Mouse (Mus musculus): ENCODE measurements around the gene Pde4b. TPM values are rescaled to one million over a fixed set of nuclear protein-coding genes. Genes with fewer than 3 reads are reported as not detected.

Gene Pde4b
- total and polyA plus RNA-seq, 2 experiments, result 8.0 to 10.7 TPM

DNA sequence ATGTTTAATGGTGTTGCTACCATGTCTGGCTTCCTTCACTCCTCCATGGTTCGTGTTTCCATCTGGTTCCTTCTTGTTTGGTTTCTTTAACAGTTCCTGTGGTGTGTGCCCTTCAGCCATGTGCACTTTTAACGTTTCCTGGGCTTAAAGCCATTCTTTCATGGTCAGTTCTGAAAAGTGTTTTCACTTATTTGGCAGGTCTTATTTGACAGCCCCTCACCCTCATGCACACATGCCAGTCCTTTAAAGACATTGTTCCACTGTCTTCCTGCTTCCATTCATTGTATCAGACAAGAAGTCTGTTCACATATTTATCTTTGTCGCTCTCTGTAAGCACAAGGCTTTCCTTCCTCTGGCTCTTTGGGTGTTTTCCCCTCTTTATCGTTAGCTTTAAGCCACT lies 530.4 kb downstream of the Pde4b start:
- TF ChIP-seq POLR2A (IDR thresholded peaks at IDR 0.05; ENCODE audit: extremely low read depth, insufficient read depth, low read length) (no peak), CTCF (IDR thresholded peaks at IDR 0.05; ENCODE audit: low read depth, low read length) (no peak)
- H3K9ac ChIP-seq (ENCODE audit: low read depth, low read length), result no peak overlapping the region

DNA sequence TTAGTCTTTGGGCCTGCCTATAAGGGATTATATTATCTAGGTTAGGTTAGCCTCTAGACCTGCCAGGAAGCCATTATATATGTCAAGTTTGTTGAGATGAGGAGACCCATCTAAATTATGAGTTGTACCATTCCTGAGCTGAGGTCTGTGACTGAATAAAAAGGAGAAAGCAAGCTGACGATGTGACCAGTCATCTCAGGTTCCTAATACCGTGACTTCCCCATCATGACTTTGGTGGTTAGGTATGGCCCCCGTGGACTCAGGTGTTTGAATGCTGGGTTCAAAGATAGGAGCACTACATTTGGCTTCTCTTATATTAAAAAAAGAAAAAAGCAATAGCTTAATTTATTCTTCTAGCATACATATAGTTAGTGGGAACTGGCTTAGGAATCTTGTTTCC lies 531.3 kb downstream of the Pde4b start:
- Histone ChIP-seq H3K4me1 (ENCODE audit: control insufficient read depth, insufficient read depth, low read length) (no peaks in the 10 kb centered on the region), H3K4me3 (ENCODE audit: insufficient read depth, low read depth, low read length) (no peak overlapping the region), H3K79me2 (ENCODE audit: control insufficient read depth, insufficient read depth, low read length) (no peaks in the 10 kb centered on the region), H3K27ac (replicated peaks; ENCODE audit: insufficient read depth, low read depth, low read length) (no peak overlapping the region), H3K27me3 (ENCODE audit: control insufficient read depth, insufficient read depth, low read length) (no peaks in the 10 kb centered on the region), H3K36me3 (ENCODE audit: control insufficient read depth, insufficient read depth, low read length) (no peaks in the 10 kb centered on the region), H3K9ac (ENCODE audit: low read depth, low read length) (no peak overlapping the region)
- no peak for DNase-seq (ENCODE audit: extremely low read depth, low read depth, low spot score)
- 98% methylated on average over 3 of the region's 3 CpGs for WGBS
- no peak for TF ChIP-seq CTCF (IDR thresholded peaks at IDR 0.05; ENCODE audit: low read depth, low read length)
- TF ChIP-seq POLR2A (IDR thresholded peaks at IDR 0.05; ENCODE audit: extremely low read depth, insufficient read depth, low read length), result no peak

More for the DNA sequence above, 530.4 kb downstream of the Pde4b start:
- DNase-seq (ENCODE audit: extremely low read depth, low read depth, low spot score), result no peak
- Histone ChIP-seq H3K27me3 (ENCODE audit: control insufficient read depth, insufficient read depth, low read length) (no peaks in the 10 kb centered on the region), H3K4me3 (ENCODE audit: insufficient read depth, low read depth, low read length) (no peak overlapping the region), H3K27ac (replicated peaks; ENCODE audit: insufficient read depth, low read depth, low read length) (no peak overlapping the region), H3K79me2 (ENCODE audit: control insufficient read depth, insufficient read depth, low read length) (no peaks in the 10 kb centered on the region), H3K4me1 (ENCODE audit: control insufficient read depth, insufficient read depth, low read length) (no peaks in the 10 kb centered on the region), H3K36me3 (ENCODE audit: control insufficient read depth, insufficient read depth, low read length) (no peaks in the 10 kb centered on the region)
- 73% methylated on average over 4 of the region's 4 CpGs for WGBS

DNA sequence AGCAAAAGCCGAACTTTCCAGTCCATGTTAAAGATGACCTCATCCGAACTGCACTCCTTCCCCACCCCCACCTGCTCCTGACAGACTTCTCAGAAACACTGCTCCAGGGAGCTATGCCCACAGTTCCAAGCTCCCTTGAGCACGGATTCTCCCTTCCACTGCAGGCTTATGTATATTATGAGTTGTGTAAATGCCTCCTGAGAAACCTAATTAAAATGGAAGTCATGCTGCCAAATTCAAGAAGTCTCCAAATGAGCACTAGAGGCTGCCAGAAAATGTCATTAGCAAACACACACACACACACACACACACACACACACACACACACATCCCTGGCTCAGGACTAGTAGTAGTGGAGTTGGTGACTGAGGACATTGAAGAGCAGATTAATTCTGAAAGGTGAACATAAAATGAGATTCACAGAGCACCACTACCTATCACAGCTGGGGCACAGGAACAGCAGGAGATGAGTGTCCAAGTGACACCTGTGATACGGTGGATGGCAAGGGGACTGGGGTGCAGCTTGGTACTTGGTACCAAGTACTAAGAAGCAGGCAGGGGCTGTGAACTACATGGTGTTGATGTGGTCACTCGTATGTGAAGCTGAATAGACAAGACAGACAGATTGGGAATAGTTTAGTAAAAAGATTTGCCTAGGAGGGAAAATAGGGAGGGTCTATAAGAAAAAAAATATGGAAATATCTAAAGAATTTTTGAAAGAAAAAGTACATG lies 533.0 kb downstream of the Pde4b start:
- H3K4me1 ChIP-seq (ENCODE audit: control insufficient read depth, insufficient read depth, low read length), result peaks cover 10% of the 10 kb centered on the region; the same call in 1 of the 2 replicates
- no peak for DNase-seq (ENCODE audit: extremely low read depth, low read depth, low spot score)
- no peak overlapping the region for H3K4me3 ChIP-seq (ENCODE audit: insufficient read depth, low read depth, low read length)
- no peak overlapping the region for H3K27ac ChIP-seq (replicated peaks; ENCODE audit: insufficient read depth, low read depth, low read length)
- H3K9ac ChIP-seq (ENCODE audit: low read depth, low read length), result no peak overlapping the region
- no peak for TF ChIP-seq CTCF (IDR thresholded peaks at IDR 0.05; ENCODE audit: low read depth, low read length)
- TF ChIP-seq POLR2A (IDR thresholded peaks at IDR 0.05; ENCODE audit: extremely low read depth, insufficient read depth, low read length), result no peak
- H3K79me2 ChIP-seq (ENCODE audit: control insufficient read depth, insufficient read depth, low read length), result no peaks in the 10 kb centered on the region
- H3K36me3 ChIP-seq (ENCODE audit: control insufficient read depth, insufficient read depth, low read length), result no peaks in the 10 kb centered on the region
- 88% methylated on average over 4 of the region's 5 CpGs for WGBS
- H3K27me3 ChIP-seq (ENCODE audit: control insufficient read depth, insufficient read depth, low read length), result no peaks in the 10 kb centered on the region

DNA sequence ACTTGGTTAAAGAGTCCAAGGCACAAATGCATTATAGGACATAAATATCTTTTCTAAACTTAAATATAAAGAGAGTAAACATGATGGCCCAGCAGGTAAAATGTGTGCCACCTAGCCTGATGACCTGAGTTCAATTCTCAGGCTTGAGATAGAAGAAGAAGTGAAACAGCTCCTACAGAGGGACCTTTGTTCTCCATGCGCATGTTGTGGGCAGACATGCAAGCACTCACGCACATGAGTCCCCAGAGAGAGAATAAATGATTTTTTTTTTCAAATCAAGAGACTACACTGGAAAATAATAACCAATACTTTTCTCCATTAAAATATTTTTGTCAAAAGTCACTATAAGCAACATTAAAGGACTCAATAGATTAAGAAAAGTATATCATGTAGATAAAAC lies 533.8 kb downstream of the Pde4b start:
- WGBS, result 96% methylated on average over 2 of the region's 2 CpGs
- DNase-seq (ENCODE audit: extremely low read depth, low read depth, low spot score), result no peak
- H3K4me3 ChIP-seq (ENCODE audit: insufficient read depth, low read depth, low read length), result no peak overlapping the region
- no peak for TF ChIP-seq CTCF (IDR thresholded peaks at IDR 0.05; ENCODE audit: low read depth, low read length)
- no peak for TF ChIP-seq POLR2A (IDR thresholded peaks at IDR 0.05; ENCODE audit: extremely low read depth, insufficient read depth, low read length)
- peaks cover 10% of the 10 kb centered on the region; the same call in 1 of the 2 replicates for H3K4me1 ChIP-seq (ENCODE audit: control insufficient read depth, insufficient read depth, low read length)
- H3K27ac ChIP-seq (replicated peaks; ENCODE audit: insufficient read depth, low read depth, low read length), result no peak overlapping the region
- no peaks in the 10 kb centered on the region for H3K27me3 ChIP-seq (ENCODE audit: control insufficient read depth, insufficient read depth, low read length)
- no peaks in the 10 kb centered on the region for H3K36me3 ChIP-seq (ENCODE audit: control insufficient read depth, insufficient read depth, low read length)
- no peaks in the 10 kb centered on the region for H3K79me2 ChIP-seq (ENCODE audit: control insufficient read depth, insufficient read depth, low read length)
- H3K9ac ChIP-seq (ENCODE audit: low read depth, low read length), result no peak overlapping the region

DNA sequence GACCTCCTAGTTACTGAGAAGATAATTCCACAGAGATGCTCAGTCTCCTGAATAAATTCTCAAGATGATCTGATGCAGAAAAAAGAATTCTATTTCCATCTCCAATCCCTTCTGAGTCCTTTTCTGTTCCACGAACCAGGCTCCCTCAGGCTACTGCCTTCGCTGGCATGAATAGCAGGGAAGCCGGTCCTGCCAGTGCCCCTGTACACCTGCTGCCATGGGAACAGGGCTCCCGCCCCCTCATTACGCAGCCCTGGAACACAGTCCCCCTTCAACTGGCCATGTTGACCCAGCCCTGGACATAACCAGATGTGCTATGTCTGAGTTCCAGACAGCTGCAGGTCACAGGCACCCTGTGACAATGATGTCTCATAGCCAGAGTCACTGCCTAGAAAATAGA lies 535.6 kb downstream of the Pde4b start:
- H3K27me3 ChIP-seq (ENCODE audit: control insufficient read depth, insufficient read depth, low read length), result no peaks in the 10 kb centered on the region
- no peaks in the 10 kb centered on the region for H3K36me3 ChIP-seq (ENCODE audit: control insufficient read depth, insufficient read depth, low read length)
- H3K4me3 ChIP-seq (ENCODE audit: insufficient read depth, low read depth, low read length), result no peak overlapping the region
- H3K4me1 ChIP-seq (ENCODE audit: control insufficient read depth, insufficient read depth, low read length), result peaks cover 10% of the 10 kb centered on the region; the same call in 1 of the 2 replicates
- no peak for TF ChIP-seq POLR2A (IDR thresholded peaks at IDR 0.05; ENCODE audit: extremely low read depth, insufficient read depth, low read length)
- TF ChIP-seq CTCF (IDR thresholded peaks at IDR 0.05; ENCODE audit: low read depth, low read length), result no peak
- 99% methylated on average over 5 of the region's 5 CpGs for WGBS
- no peak for DNase-seq (ENCODE audit: extremely low read depth, low read depth, low spot score)
- H3K79me2 ChIP-seq (ENCODE audit: control insufficient read depth, insufficient read depth, low read length), result no peaks in the 10 kb centered on the region
- no peak overlapping the region for H3K9ac ChIP-seq (ENCODE audit: low read depth, low read length)
- no peak overlapping the region for H3K27ac ChIP-seq (replicated peaks; ENCODE audit: insufficient read depth, low read depth, low read length)
